Mouse (Mus musculus): ENCODE data around the gene Scn5a. TPM values are rescaled to one million over a fixed set of nuclear protein-coding genes. Genes with fewer than 3 reads are reported as not detected.

The Scn5a gene
- polyA plus RNA-seq, 1 experiment from 2014 or later, result 0.34 TPM

DNA sequence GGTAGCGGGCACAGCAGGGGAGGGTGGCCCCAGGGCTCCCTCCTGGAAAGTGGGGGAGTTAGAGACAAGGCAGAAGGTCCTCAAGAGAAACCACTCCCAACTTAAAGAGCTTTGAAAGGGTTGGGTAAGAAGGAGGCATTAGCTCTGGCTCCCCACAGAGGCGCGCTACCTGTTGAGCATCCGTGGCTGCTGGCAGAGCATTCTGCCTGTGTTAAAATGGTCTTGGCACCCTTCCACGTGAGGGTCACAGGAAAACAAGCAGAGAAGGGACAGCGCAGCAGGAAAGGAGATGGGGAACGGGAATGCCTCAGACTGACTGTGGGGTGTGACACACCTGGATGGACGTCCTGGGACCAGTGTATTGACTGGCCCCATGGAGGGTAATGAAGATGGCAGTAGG, 60.6 kb downstream of the Scn5a start:
- no peaks in the 10 kb centered on the region for H3K27me3 ChIP-seq (replicated peaks; ENCODE audit: control insufficient read depth, insufficient read depth, low read length)
- H3K36me3 ChIP-seq (ENCODE audit: control insufficient read depth, insufficient read depth), result no peaks in the 10 kb centered on the region
- H3K27ac ChIP-seq (ENCODE audit: low read depth, low read length), result no peak overlapping the region
- 73% methylated on average over 8 of the region's 8 CpGs for WGBS
- ATAC-seq, result no peak
- H3K9ac ChIP-seq (ENCODE audit: low read depth, low read length), result no peak overlapping the region
- no peak overlapping the region for H3K4me2 ChIP-seq (replicated peaks; ENCODE audit: low read depth)
- H3K4me3 ChIP-seq (ENCODE audit: low read depth, low read length), result no peak overlapping the region
- H3K4me1 ChIP-seq (replicated peaks; ENCODE audit: control insufficient read depth, insufficient read depth, low read length), result no peaks in the 10 kb centered on the region
- no peak for TF ChIP-seq CTCF (IDR thresholded peaks at IDR 0.05; ENCODE audit: low read depth)
- H3K9me3 ChIP-seq (ENCODE audit: control insufficient read depth), result no peaks in the 10 kb centered on the region

DNA sequence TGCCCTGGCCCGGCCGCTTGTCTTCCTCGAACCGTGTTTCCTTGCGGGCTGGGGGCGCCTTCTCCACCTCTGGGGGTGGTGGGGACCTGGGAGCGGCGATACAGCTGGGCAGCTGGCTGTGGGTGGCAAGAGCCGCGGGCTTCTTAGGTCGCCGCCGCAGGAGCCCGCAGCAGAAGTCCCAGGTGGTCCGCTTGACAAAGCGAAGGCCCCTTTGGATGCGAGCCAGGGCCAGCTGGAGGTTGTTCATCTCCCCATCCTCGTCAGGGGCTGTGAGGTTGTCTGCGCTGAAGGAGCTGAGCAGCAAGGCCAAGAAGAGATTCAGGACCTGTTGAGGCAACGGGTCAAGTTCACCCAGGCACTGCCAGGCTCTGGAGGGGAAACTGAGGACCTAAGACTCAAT, 61.3 kb downstream of the Scn5a start:
- no peak for ATAC-seq
- no peak for TF ChIP-seq CTCF (IDR thresholded peaks at IDR 0.05; ENCODE audit: low read depth)

DNA sequence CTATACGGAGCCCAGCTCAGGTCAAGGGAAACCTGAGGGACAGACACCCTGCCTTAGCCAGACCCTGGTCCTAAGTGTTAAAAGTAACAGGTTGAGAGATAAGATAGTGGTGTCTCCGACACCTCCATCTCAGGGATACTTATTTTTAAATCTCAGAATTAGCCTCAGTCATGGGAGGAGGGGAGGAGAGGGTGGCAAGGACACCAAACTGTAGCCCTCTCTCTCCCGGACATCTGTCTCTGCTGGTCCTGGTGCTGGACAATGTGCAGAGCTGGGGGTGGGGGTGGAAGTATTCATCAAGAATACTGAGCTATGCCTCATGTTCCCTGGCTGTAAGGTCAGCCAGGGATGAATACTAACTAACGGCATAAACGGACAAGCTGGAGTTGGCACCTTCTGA, 62.0 kb downstream of the Scn5a start:
- no peak overlapping the region for H3K9ac ChIP-seq (ENCODE audit: low read depth, low read length)
- no peak for ATAC-seq
- no peak overlapping the region for H3K4me2 ChIP-seq (replicated peaks; ENCODE audit: low read depth)
- H3K4me3 ChIP-seq (ENCODE audit: low read depth, low read length), result no peak overlapping the region
- no peaks in the 10 kb centered on the region for H3K27me3 ChIP-seq (replicated peaks; ENCODE audit: control insufficient read depth, insufficient read depth, low read length)
- no peaks in the 10 kb centered on the region for H3K4me1 ChIP-seq (replicated peaks; ENCODE audit: control insufficient read depth, insufficient read depth, low read length)
- no peak overlapping the region for H3K27ac ChIP-seq (ENCODE audit: low read depth, low read length)
- H3K36me3 ChIP-seq (ENCODE audit: control insufficient read depth, insufficient read depth), result no peaks in the 10 kb centered on the region
- H3K9me3 ChIP-seq (ENCODE audit: control insufficient read depth), result no peaks in the 10 kb centered on the region
- TF ChIP-seq CTCF (IDR thresholded peaks at IDR 0.05; ENCODE audit: low read depth), result no peak
- WGBS, result 57% methylated on average over 5 of the region's 5 CpGs

More for the DNA sequence above, 61.3 kb downstream of the Scn5a start:
- no peak overlapping the region for H3K4me3 ChIP-seq (ENCODE audit: low read depth, low read length)
- H3K4me1 ChIP-seq (replicated peaks; ENCODE audit: control insufficient read depth, insufficient read depth, low read length), result no peaks in the 10 kb centered on the region
- no peak overlapping the region for H3K9ac ChIP-seq (ENCODE audit: low read depth, low read length)
- WGBS, result 46% methylated on average over 20 of the region's 20 CpGs
- H3K4me2 ChIP-seq (replicated peaks; ENCODE audit: low read depth), result peak overlapping the region; percentile 21; the same call in 1 of the 2 replicates
- H3K27me3 ChIP-seq (replicated peaks; ENCODE audit: control insufficient read depth, insufficient read depth, low read length), result no peaks in the 10 kb centered on the region
- H3K9me3 ChIP-seq (ENCODE audit: control insufficient read depth), result no peaks in the 10 kb centered on the region
- H3K36me3 ChIP-seq (ENCODE audit: control insufficient read depth, insufficient read depth), result no peaks in the 10 kb centered on the region
- no peak overlapping the region for H3K27ac ChIP-seq (ENCODE audit: low read depth, low read length)

DNA sequence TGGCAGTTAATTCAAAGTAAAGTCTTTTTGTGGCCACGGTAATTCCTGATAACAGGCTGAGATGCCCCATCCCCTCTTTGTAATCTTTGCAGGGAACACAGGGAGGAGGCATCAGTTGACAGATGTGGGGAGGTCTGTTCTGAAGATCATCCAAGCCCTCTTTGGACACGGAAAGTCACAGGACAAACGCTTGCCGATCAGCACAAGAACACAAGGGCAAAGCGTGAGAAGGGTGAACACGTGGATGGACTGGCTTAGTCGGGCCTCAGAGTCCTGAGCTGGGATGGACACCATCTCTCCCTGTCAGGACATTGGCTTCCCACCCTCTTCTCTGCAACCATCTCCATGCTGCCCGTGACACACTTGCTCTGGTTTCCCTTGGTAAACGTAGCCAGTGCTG, 63.4 kb downstream of the Scn5a start:
- no peaks in the 10 kb centered on the region for H3K4me1 ChIP-seq (replicated peaks; ENCODE audit: control insufficient read depth, insufficient read depth, low read length)
- WGBS, result 86% methylated on average over 9 of the region's 9 CpGs

GRCm38 (mm10) chr9:119514986-119515385, 63.8 kb downstream of the Scn5a start:
- H3K9ac ChIP-seq (ENCODE audit: low read depth, low read length), result no peak overlapping the region
- H3K4me2 ChIP-seq (replicated peaks; ENCODE audit: low read depth), result no peak overlapping the region
- WGBS, result 68% methylated on average over 8 of the region's 8 CpGs
- no peak for TF ChIP-seq CTCF (IDR thresholded peaks at IDR 0.05; ENCODE audit: low read depth)
- H3K4me1 ChIP-seq (replicated peaks; ENCODE audit: control insufficient read depth, insufficient read depth, low read length), result no peaks in the 10 kb centered on the region
- H3K36me3 ChIP-seq (ENCODE audit: control insufficient read depth, insufficient read depth), result no peaks in the 10 kb centered on the region
- no peak overlapping the region for H3K27ac ChIP-seq (ENCODE audit: low read depth, low read length)
- no peak overlapping the region for H3K4me3 ChIP-seq (ENCODE audit: low read depth, low read length)
- no peak for ATAC-seq
- no peaks in the 10 kb centered on the region for H3K9me3 ChIP-seq (ENCODE audit: control insufficient read depth)
- H3K27me3 ChIP-seq (replicated peaks; ENCODE audit: control insufficient read depth, insufficient read depth, low read length), result no peaks in the 10 kb centered on the region

More for the DNA sequence above, 63.4 kb downstream of the Scn5a start:
- no peak overlapping the region for H3K4me3 ChIP-seq (ENCODE audit: low read depth, low read length)
- H3K9ac ChIP-seq (ENCODE audit: low read depth, low read length), result no peak overlapping the region
- H3K4me2 ChIP-seq (replicated peaks; ENCODE audit: low read depth), result no peak overlapping the region
- no peak for ATAC-seq
- H3K9me3 ChIP-seq (ENCODE audit: control insufficient read depth), result no peaks in the 10 kb centered on the region
- H3K36me3 ChIP-seq (ENCODE audit: control insufficient read depth, insufficient read depth), result no peaks in the 10 kb centered on the region
- H3K27me3 ChIP-seq (replicated peaks; ENCODE audit: control insufficient read depth, insufficient read depth, low read length), result no peaks in the 10 kb centered on the region
- no peak for TF ChIP-seq CTCF (IDR thresholded peaks at IDR 0.05; ENCODE audit: low read depth)
- H3K27ac ChIP-seq (ENCODE audit: low read depth, low read length), result no peak overlapping the region

DNA sequence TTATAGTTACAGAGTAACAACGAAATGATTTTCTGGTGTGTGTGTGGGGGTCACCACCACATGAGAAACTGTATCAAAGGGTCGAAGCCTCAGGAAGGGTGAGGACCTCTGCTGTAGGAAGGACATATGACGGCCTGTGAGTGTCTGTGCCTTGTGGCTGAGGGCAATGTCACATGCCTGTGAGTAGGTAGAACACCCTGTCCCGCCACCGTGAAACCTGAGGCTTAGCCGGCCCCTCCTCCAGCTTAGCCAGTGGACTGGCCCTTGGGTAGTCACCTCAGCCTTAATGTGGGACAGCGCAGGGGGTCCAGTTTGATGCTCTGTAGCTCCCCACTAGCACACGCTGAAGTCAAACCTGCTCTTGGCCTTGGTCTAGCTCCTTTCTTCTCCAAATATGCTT, 65.0 kb downstream of the Scn5a start:
- Histone ChIP-seq H3K27me3 (replicated peaks; ENCODE audit: control insufficient read depth, insufficient read depth, low read length) (no peaks in the 10 kb centered on the region), H3K4me2 (replicated peaks; ENCODE audit: low read depth) (no peak overlapping the region), H3K9ac (ENCODE audit: low read depth, low read length) (no peak overlapping the region), H3K4me1 (replicated peaks; ENCODE audit: control insufficient read depth, insufficient read depth, low read length) (no peaks in the 10 kb centered on the region), H3K9me3 (ENCODE audit: control insufficient read depth) (no peaks in the 10 kb centered on the region), H3K4me3 (ENCODE audit: low read depth, low read length) (no peak overlapping the region), H3K36me3 (ENCODE audit: control insufficient read depth, insufficient read depth) (no peaks in the 10 kb centered on the region), H3K27ac (ENCODE audit: low read depth, low read length) (no peak overlapping the region)
- 80% methylated on average over 8 of the region's 8 CpGs for WGBS
- no peak for TF ChIP-seq CTCF (IDR thresholded peaks at IDR 0.05; ENCODE audit: low read depth)
- no peak for ATAC-seq

GRCm38 (mm10) chr9:119512993-119513392, 65.8 kb downstream of the Scn5a start:
- H3K9me3 ChIP-seq (ENCODE audit: control insufficient read depth), result no peaks in the 10 kb centered on the region
- H3K36me3 ChIP-seq (ENCODE audit: control insufficient read depth, insufficient read depth), result no peaks in the 10 kb centered on the region
- no peak overlapping the region for H3K4me3 ChIP-seq (ENCODE audit: low read depth, low read length)
- H3K4me2 ChIP-seq (replicated peaks; ENCODE audit: low read depth), result no peak overlapping the region
- no peak overlapping the region for H3K27ac ChIP-seq (ENCODE audit: low read depth, low read length)
- ATAC-seq, result no peak
- WGBS, result 83% methylated on average over 9 of the region's 9 CpGs
- TF ChIP-seq CTCF (IDR thresholded peaks at IDR 0.05; ENCODE audit: low read depth), result no peak
- no peaks in the 10 kb centered on the region for H3K4me1 ChIP-seq (replicated peaks; ENCODE audit: control insufficient read depth, insufficient read depth, low read length)
- H3K9ac ChIP-seq (ENCODE audit: low read depth, low read length), result no peak overlapping the region
- no peaks in the 10 kb centered on the region for H3K27me3 ChIP-seq (replicated peaks; ENCODE audit: control insufficient read depth, insufficient read depth, low read length)

Measured in intestine, postnatal 0 days (tissue).